Mouse (Mus musculus) cerebellum, adult 18-20 months (tissue): ENCODE results near the gene Mier3.
A peak's percentile ranks its signal among the peaks of the same experiment; 100 is the strongest.

Source experiments
- DNase-seq, 2 experiments: peaks; one replicate each; pipeline ENCODE4 v3.0.0; 2021

Gene Mier3

DNA sequence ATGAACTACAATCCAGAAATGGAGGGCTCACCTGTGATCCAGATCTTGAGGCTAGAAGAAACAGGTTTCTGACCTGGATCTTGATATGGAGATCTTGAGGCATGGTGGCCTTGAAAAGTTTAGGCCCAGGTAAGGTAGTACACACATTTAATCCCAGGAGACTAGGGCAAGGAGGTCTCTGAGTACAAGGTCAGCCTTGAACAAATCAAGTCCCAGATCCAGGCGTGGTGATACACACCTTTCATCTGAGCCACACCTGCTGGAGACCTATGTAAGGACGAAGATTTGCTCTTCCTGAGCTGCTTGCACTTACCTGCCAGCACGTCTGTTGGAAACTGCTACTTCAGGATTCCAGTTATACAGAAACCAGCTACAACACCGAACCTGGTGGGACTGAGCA lies at the start of gene Mier3:
Gene Mier3 (plus strand): TSS at position 301 of the 400 bp plus-strand sequence.
- no peak for DNase-seq

DNA sequence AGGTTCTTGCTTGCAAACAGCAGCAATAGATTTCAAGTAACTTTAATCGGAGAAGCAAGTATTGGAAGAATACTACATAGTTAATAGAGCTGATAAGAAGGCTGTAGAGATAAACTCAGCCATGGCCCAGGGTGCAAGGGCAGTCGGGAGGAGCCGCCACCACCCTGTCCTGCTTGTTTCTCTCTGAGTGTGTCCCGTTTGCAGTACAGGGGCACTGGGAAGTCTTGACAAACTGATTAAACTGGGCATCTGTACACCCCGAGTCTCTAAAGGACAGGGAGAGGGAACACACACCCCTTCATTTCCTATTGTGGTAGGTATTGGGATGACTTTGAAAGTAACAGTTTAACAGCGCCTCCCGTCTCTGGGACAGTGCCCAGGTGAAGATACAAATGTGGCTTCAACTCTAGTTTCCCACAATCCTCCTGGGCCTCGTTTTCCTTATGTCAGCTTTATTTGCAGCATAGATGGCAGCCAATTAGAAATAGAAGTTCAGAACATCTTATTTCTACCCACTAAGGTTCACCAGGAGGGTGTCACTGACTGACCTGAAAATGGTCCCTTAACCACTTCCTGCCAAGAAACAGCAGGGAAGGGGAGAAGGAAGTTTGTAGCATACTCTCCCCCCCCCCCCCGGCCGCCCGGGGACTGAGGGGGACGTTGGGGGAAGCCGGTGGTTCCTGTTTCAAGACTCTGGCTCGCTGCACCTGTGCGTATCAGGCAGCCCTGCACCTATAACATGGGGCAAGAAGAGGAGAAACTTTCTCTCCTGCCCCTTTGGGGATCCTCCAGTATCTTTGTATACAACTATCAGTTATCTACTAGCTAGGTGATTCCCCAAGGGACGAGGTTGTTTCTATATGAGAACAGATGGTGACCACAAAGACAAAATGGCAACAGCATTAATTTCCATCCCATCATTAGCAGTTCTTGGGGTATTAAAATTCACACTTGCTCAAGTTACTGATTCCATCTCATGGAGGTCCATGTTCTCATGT lies 46.3 kb upstream of the Mier3 start:
- no peak for DNase-seq

DNA sequence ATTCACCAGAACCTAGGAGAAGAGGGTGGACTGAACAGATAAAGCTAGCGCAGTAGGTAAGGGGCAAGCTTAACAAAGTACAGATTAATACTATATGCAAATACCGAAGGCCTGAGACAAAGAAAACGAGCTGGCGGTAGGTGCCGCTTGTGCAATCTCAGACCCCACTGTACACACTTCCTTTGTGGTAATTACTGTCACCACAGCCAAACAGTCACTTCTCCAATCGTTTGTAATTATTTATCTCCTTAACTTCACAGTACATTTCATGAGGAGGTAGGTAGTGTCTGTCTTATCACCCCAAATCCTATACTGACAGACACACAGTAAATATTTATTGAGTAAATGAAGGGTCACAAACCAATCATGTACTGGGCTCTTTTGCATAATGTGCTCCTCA lies 40.5 kb upstream of the Mier3 start:
- DNase-seq: no peak

DNA sequence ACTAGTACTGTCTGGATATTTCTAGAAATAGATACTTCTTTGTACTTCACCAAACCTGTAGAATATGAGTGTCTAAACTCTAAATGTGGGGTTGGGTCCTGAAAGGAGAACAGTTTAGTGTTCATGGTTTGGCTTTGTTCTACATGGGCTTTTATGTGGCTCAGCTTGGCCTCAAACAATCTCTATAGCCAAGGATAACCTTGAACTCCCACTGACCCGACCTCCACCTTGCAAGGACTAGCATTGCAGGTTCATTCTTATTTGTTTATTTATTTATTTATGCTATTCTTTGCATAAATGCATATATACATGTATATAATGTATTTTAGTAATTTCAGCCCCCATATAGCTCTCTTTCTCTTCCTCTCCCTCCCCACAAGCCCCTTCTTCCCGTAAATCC lies 37.1 kb upstream of the Mier3 start:
- no peak for DNase-seq

DNA sequence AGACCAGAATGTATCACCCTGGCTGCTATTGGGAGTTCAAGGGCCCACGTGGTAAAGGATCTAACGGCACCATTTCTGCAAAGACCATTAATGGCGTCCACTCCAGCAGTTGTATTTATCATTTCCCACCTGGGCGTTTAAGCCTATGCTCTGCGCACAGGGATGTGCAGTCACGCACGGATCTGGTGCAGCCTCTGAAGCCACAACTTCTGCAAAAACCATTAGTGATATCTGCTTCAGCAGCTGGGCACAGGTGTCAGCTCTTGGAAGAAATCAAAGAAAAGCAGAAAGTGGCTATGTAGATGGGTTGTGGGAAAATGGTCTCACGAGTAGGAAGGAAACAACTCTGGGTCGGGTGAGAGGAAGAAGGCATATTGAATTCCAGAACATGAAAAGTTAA lies 34.6 kb upstream of the Mier3 start:
- no peak for DNase-seq

DNA sequence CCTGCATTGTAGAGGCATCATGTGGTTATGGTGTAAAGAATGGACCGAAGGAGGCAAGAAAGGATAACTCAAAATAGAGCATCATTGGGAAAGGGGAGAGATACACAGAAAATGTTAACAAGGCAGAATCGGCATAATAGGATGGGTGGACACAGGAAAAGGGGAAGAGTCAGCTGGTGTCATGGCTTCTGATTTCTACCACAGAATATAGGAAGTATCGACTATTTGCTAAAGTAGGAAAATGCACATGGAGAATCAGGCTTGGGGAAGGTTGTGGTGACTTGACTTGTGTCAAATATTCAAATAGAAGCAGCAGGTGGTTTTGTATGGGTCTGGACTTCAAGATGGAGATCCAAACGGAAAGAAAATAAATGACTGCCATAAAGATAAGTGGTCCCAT lies 33.5 kb upstream of the Mier3 start:
- DNase-seq: no peak

DNA sequence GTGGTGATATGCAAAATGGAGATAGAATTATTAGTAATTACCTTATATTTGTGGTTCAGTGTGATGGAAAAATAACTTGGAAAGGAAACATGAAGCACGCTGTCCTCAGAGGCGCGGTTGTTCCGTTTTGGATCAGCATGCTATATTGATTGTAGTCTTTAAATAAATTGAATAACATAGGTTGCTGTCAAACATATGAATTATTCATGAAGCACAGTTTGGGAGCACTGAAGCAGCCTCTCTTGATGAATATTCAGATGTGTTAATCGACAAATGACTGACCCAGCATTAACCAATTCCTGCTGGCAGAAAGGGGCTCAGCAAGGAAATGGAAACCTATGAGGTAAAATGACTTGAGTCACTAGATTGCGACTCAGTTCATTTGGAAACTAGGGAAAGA lies 29.8 kb upstream of the Mier3 start:
- DNase-seq: no peak

DNA sequence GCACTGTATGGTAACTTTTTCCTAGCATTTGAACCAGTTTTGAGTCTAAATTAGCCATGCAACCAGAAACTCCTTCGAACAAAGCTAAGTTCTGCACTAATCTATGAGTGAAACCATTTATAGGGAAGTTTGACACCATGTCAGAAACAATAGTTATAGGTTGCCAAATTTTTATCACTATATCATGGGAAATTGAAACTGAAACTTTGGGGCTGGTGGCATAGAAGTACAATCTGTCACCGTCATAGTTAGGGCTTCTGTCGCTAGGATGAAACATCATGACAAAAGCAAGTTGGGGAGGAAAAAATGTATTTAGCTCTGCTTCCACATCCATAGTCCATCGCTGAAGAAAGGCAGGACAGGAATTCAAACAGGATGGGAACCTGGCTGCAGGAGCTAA lies 25.5 kb upstream of the Mier3 start:
- DNase-seq: no peak

DNA sequence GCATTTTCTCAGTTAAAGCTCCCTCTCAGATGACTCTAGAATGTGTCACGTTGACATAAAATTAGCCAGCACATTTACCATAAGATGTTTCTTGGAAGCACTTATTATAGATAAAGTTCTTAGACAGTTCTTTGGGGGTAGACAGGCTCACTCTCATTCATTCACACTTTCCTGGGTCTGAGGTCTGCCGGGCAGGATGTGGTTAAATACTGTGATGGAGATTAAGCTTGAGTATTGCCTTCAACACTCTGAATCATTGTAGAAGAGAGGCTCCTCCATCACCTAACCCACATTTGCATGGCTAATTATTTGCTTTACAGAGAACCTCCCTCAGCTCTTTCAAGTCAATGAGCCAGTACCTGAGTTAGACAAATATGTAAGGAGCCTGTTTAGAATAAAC lies 24.9 kb upstream of the Mier3 start:
- DNase-seq: no peak

DNA sequence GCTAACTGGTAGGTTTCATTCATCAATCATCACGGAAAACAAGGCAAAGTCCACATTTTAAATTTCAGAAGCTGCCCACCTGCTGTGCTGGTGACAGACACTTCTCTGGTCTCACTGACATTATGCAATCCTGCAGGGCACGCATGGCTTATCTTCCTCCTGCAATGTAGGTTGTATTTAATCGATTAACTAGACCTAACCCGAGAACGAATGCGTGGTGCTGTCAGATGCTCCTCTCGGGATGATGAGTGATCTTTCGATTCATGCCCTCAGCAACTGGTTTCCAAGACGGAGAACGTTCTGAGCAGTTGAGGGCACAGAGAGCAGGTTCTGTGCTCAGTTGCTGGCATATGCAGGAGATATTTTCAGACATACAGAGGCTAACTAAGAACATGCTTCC lies 24.5 kb upstream of the Mier3 start:
- no peak for DNase-seq

DNA sequence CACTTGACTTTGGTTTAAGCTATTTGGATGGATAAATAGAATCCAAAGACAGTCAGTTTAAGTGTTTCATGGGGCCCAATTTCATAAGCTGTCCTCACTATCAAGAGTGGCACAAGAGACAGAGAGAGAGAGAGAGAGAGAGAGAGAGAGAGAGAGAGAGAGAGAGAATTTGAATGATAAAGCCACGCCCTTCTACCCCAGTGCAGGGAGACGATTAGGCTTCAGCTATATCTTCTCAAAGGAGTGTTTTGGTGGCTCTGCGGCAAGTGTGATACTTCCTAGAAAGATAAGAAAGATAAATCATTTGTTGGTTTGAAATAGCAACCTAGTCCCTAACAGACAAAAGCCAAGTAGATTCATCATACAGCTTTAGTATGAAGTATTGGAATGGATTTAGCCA lies 24.0 kb upstream of the Mier3 start:
- no peak for DNase-seq

DNA sequence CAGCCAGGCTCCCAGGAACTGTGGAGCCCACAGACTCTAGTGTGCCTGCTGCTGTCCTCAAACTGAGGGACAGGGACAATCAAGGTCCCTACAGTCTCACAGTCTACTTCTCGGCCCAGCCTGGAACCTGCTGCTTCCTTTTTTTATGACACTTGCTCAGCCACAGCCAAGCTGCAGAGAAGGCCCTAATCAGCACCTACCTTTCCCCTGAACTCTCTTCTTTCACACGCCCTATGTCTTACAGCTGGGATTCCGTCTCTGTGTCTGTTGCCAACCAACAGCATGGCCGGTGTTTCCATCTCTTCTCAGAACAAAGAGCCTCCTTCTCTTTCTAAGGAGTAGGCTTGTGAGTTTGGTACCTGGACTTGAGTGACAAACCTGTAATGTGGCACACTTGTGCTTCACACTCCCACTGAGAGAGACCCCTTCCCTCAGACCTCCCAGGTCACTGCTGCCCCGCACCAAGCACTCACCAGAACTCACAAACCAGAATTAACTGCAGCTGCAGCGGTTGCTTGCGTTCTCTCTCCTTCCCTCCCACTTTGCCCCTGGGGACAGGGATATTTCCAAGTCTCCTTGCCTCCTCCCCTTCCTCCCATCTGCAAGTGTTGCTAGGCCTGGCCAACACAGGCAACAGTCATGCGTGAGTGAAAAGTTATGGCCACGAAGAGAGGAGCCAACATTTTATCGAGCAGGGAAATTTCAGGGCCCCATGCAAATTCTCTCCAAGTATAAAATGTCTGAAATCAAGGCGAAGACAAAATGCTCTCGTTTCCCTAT lies 22.1 kb upstream of the Mier3 start:
- DNase-seq: no peak

DNA sequence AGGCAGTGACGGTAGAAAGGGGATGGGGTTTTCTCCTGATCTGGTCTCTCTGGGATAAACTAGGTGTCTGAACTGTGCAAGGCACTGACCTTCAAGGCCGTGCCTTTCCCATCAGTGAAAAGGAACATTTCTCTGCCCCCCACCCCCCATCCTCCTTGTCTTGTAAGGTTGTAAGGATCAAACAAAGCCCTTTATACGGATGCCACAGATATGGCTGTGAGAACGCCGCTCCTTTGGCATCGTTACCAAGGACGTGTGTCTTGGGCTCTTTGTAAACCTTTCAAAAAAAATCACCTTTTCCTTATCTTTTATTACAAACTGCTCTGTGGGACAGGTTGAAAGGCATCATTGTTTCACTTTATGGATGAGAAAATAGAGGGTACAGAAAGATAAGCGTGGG lies 21.3 kb upstream of the Mier3 start:
- DNase-seq: no peak

DNA sequence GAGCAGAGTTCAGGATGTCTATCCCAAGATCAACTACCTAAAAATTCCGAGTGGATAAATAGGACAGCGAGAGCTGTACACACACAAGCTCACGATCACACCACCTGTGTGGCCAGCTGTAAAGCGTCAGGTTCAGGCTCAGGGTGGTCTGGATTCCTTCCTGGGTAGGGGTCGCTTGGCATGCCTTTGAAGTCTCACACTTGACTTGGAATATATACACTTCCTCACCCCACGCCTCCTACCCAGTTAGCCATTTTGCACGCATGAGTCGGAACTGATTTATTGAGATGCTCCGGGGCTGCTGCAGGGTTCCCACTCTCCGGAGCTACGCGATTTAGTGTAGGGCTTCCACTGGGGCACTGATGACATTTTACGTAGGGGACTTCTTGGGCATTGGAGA lies 20.7 kb upstream of the Mier3 start:
- DNase-seq: no peak

DNA sequence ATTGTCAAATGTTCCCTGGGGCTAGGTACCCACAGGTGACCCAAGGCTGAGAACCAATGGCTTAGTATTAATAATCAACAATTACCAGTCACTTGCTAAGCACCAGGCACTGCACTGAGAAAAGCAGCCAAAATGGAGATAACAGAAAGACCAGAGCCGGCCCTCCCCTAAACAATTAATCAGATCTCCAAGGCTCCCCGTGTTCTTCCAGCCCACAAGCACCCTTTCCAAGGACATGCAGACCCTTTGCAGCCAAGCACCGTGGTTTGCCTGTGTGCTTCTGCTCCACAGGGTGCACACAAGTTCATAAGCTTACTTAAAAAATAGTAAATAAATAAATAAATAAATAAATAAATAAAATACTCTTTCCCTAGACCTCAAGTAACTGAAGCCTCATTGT lies 20.2 kb upstream of the Mier3 start:
- DNase-seq: no peak

DNA sequence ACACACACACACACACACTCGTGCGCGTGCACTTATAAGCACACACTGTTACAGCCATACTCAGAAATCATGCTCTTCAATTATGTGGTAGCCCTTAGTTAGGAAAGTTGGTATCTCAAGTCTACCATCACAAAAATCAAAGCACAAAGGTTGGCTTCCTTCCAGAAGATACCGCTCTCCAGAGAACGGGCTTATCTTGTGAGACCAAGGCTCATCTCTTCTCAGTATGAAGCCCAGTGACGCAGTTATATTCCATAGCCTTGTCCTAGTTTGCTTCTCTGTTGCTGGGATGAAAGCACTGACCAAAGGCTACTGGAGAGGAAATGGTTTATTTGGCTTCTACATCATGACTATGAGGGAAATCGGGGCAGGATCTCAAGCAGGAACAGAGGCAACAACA lies 12.8 kb upstream of the Mier3 start:
- no peak for DNase-seq

DNA sequence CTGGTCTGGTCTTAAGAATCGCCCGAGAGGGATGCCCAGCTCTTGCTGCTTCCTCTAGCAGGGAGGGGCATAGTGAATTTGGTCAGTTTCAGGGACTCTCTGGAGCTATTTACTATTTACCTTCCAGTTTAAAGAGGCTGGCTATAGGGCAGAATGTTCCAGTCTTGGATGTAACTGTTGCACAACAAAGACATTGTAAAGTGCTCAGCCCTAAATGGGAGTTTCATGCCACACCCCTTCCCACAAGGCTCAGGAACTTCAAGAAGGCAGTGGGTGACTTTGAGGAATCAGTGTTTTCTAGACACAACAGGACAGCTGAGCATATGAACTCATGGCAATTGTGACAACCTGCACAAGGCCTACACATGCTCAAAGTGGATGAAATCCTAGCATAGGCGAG lies 3.9 kb upstream of the Mier3 start:
- no peak for DNase-seq

DNA sequence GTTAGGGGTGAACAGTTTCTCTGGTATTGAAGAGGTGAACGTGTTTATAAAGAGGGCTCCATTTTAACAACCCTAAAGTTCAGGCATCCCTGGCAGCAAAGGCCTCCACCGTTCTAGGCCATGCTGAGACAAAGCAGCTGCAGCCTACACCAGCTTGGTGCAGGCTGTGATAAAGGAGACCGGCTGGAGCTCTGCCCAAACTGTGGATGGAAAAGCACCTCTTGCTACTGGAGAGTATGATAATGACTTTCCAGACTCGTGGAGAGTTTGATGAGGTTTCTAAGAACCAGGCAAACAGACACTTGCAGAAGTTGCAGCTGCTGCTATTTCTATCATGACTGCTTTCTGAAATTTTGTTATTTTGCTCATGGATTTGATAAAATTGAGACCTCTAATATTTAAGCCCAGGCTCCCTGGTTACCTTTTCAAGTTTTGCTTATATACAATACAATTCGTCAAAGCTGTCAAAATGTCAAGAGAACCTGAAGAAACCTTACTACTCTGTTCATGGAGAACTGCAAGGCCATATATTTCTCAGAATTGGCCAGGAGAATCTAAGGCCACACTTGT lies 3.4 kb downstream of the Mier3 start:
- DNase-seq: no peak

DNA sequence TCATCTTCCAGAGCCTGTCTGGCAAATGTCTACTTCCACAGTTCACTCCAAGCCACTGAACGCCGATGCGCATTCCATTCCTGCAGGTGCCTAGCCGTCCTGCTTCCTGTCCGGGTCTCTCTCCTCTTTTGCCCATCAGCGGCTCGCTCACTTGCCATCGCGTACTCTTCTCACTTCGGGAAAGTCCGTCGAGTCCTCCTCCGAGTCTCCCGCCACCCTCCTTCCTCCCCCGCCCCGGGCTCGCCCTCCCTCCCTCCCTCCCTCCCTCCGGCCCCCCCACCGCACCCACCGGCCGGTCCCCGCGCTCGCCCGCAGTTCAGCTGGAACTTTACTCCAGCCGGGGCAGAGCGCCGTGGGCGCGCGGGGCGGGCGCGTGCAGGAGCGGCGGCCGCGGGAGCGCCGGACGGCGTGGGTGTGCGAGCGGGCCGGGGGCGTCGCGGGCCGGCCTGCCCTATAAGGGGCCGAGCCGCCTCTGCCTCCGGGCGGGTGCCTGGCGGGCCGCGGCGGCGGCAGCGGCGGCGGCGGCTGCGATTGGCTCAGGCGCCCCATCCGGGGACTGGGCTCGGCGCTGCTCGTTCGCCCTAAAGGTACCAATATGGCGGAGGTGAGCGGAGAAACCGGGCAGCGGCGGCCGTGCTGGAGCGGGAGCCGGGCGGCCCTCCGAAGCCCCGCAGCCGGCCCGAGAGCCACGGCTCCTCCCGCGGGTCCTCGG lies 5.1 kb downstream of the Mier3 start:
- DNase-seq: peak; percentile 85 to 92

DNA sequence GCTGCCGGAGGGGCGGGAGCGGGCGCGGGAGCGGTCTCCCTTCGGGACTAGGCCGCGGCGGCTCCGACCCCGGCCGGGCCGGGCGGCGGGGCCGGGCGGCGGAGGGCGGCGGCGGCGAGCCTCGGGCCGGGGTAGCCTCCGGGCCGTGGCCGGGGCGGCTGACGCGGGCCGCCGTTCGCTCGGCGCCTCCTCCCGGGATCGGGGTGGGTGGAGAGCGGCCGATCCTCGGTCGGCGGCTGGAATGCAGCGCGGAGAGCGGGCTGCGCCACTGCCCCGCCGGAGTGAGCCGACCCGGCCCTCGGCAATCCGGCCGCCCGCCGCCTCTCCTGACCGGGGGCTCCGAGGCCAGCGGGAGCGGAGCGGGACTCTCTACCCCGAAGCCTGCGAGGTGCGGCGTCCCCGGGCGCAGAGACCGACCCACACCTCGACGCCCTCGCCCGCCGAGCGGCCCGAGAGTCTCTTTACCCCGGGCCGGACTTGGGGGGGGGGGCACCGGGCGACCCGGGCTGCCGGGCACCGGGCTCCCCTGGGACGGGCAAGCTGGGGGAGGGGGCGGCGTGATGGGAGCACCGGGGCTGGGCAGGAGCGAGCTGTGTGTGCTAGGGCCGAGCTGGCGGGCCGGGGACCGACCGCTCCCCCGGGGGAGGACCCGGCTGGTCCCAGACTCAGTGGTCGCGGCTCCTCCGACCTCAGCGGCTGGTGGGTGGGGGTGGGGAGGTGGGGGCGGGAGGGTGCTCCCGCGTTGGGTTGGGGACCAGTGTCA lies 5.9 kb downstream of the Mier3 start:
- DNase-seq: peak in 1 of 2 experiments; percentile 36

DNA sequence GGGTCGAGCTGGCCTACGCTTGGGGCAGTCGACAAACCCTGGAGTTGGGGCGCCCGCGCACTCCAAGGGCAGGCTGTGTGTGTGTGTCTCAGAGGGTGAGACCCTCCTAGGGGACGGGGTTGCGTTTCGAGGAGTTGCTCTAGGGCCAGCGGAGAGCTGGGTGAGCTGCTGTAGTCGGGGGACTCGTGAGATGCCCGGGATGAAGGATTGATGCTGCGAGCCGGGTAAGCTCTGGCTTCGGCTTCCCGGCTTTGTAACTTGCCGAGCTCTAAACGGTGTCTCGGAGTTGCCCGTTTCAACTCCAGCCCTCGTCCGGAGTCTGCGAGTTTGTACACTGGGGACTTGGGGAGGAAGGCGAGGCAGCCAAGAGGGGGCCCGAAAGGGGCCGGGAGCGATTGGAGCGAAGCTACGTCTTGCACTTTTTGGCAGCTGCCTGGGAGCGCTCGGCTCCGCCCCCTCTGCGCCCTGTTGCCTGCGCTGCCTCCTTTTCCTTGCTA lies 6.6 kb downstream of the Mier3 start:
- DNase-seq: peak; percentile 56 to 59

DNA sequence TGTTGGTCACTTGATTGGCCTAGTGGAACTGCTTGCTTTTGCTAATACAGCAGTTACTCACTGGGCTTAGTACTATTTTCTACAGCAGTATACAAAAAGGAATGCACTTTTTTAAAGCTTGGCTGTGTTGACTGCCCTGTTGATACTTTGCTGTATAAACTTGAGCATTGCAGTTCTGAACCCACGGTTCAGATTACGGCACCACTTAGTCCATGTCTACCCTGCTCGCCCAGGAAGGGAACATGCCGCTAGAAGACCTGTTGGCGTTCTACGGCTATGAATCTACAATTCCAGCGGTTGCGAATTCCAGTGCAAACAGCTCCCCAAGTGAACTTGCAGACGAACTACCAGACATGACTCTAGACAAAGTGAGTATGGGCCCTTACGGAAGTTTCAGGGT lies 22.6 kb downstream of the Mier3 start:
- no peak for DNase-seq
